Mouse (Mus musculus): ENCODE results near the gene 1700001C19Rik.
A peak's percentile ranks its signal among the peaks of the same experiment; 100 is the strongest.
"Not testable (repeated sequence)": the region's sequence is repeated elsewhere in the genome, so short reads cannot be mapped to it uniquely, and the experiment has no call there.

1700001C19Rik gene

DNA sequence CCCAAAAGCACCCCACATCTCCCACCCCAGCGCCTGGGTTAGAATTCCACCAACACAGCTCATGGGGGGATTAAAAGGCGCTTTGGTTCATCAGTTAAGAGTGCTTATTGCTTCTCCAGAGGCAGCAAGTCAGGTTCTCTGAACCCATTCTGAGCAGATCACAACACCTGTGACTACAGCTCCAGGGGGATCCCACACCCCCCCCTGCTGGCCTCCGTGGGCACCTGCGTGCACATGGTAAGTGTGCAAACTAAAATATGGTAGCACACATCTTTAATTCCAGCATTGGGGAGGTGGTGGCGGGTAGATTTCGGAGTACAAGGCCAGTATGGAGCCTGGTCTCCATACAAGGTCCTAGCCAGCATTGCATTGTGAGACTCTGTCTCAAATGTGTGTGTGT, 9.9 kb downstream of the 1700001C19Rik start:
- DNase-seq, result no peak

DNA sequence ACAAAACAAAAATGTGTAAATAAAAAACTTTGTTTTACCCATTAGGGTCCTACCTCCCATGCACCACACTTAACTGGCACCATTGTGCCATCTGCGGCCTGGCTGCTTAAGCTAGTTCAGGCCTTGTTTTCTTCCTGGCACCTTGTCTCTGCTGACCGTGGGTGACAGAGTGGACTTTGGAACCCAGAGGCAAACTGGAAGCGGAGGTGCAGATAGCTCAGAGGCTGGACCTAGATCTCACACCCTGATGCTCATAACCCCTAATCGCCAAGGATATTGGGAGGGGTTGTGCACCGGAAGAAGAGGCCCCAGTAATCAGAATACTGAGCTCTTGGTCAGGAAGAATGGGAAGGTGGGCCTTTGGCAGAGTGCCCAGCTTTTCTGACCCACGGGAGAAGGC, 13.0 kb downstream of the 1700001C19Rik start:
- no peak for DNase-seq

DNA sequence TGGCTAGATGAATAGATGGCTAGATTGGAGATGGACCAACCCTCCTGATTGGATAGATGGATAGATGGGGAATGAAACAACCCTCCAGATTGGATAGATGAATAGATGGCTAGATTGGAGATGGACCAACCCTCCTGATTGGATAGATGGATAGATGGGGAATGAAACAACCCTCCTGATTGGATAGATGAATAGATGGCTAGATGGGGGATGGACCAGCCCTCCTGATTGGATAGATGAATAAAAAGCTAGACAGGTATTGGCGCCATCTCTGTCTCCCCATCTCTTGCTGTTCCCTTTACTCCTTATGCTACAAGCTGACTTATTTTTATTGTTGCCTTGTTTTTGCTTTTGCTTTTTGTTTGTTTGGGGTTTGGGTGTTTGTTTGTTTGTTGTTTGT, 14.6 kb downstream of the 1700001C19Rik start:
- not testable (repeated sequence) for DNase-seq

DNA sequence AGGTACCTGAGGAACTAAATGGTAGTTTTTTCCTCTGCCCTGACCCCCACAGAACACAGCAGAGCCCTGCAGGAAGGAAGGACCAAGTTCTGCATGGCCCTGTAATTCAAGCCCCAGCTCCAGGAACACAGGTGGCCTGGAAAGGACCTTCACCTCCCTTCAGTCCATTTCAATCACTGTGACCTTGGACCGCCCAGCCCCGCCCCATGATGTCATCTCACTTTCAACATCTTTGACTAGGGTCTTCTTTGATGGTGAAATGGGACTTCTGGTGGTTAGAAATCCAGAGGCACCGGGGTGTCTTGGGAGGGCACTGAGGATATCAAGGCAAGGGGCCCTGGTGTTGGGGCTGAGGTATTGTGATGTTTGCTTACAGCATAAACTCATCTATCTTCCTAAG, 15.6 kb downstream of the 1700001C19Rik start:
- no peak for DNase-seq

DNA sequence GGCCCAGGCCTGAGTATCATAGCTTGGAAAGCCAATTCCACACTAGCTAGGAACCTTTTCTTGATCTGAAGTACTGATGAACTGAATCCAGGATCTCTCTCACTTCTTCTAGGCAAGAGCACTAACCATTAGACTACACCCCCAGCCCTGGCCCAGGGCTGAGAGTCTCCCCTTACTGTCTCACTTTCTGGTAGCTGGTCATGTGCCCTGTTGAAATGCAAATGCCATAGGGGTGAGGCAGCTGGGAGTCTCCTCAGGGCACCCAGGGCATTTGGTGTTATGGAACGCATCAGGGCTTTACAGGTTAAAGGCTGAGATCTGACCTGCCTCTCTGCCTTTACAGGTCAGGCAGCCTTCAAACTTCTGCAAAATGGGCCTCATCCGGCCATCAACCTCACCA, 17.0 kb downstream of the 1700001C19Rik start:
- DNase-seq, result no peak

DNA sequence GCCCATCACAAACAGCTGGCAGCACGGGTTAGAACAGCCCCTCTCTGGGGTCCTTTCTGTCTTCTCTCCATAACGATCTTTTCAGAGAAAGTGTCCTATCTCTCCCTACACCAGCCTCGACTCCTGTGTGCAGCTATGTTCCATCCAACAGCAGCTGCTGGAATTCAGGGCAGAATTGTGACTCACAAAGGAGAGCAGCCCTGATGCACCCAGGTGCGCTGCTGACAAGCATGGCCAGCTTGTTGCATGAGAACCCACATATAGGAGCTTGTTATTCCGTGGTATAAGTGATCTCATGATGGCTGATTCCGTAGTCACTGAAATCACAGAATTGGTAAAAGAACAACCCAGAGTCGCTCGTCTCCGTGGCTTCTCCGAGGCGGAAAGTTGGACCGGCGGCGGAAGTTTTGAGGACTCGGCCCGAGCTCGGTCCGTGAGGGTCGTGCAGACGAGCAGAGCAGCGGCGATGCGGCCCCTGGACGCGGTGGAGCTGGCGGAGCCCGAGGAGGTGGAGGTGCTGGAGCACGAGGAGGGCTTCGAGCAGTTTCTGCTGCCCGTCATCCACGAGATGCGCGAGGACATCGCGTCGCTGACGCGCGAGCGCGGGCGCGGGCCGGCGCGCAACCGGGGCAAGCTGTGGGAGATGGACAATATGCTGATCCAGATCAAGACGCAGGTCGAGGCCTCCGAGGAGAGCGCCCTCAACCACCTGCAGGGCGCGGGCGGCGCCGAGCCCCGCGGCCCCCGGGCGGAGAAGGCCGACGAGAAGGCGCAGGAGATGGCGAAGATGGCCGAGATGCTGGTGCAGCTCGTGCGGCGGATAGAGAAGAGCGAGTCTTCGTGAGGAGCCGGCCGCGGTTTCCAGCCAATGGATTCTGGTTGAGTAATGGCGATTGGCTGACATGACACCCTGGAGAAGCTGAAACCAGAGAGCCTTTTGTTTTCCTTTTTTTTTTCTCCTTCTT, 27.0 kb downstream of the 1700001C19Rik start:
- DNase-seq, result peak; percentile 38

DNA sequence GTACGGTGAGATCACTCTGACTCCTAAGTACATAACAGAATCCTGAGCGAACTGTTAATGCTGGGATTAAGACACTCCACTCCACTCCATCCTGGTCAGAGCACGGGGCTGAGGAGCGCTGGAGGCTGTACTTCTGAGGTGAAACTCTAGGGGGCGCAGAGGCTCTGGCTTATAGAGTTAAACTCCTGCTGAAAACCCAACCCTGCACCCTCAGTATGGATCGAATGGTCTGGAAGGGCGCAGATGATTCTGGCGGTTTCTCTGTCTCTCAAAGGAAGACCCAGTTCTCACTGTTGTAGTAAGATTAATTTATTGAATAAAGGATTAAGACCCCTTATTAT, 28.6 kb downstream of the 1700001C19Rik start:
- peak; percentile 72 for DNase-seq

DNA sequence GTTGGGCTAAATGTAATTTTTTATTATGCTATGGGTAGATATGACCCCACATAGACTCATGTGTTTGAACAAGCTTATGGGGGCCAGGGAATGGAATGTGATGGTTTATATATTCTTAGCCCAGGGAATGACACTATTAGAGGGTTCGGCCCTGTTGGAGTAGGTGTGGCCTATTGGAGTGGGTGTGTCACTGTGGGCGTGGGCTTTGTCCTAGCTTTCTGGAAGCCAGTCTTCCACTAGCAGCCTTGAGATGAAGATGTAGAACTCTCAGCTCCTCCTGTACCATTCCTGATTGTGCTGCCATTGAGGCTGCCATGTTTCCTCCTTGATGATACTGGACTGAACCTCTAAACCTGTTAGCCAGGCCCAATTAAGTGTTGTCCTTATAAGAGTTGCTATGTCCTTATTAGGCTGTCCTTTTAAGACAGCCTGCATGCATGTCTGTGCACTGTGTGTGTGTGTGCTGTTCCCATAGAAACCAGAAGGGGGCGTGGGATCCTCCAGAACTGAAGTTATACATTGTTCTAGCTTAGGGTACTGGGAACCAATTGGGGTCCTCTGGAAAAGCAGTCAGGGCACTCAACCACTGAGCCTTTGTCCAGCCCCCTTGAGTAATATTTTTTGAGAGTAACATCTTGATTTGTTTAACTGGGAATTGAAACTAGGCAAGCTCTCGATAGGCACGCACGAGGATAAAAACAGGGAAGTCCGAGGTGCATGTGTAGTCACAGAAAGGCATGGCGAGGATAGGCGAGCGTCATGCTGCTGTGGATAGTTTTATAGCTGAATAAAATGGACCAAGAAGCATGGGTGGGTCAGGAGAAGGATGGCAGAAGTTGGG, 29.2 kb downstream of the 1700001C19Rik start:
- no peak for DNase-seq

DNA sequence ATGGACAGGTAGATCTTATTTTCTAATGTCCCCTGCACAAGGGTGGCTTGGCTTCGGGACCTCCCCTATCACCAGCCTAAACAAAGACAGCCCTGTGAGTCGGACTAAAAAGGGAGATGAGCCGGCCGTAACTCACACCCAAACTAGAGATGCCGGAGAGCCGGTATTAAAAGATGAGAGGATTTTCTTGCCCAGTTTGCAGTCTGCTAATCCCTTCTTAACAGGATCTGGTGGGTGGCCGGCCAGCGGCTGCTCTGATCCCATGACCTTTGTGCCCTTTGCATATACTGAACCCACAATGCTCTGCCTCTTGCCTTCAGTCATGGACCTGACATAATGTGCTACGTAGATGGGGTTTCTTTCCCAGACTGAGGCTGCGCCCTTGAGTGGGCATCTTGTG, 36.7 kb downstream of the 1700001C19Rik start, which contains the start of gene Guca1a:
Gene Guca1a, minus strand, starts transcription at position 134 of the 400 bp plus-strand sequence.
- peak; percentile 74 for DNase-seq

DNA sequence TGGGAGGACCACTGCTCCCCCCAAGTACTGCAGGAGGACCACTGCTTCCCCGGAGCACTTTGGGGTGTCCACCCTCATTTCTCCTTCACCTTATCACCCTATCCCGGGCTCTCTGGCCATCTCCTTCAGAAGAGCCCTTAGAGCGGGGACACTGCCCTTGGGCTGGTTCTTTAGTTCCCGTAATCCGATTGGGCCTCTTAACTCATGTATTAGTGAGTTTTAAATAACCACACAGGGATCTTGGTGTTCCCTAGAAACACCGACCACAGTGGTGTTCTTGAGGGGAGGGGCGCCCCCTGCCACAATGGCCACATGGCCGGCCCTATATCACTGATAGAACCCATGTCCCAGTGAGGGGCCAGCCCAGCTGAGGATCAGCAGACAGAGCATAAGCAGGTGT, 38.1 kb downstream of the 1700001C19Rik start:
- DNase-seq, result no peak

DNA sequence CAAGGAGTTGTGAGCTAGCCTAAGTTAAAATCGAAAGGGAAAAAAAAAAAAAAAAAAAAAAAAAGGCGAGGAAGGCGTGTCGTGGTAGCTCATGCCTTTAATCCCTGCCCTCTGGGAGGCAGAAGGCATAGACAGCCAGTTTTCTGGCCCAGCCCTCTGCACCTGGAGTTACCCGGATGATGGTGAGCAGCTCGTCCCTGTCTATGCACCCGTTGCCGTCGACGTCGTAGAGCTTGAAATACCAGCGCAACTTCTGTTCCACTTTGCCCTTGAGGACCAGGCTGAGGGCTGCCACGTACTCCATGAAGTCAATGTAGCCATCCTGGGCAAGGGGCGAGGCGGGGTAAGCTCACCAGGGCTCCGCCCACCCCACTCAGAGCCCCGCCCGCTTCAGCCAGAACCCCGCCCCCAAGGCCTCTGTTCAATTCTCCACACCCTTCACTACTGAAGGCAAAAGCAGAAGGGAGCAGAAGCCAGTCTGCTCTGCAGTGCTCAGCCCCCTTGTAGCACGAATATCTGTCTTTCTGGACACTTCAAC, 41.7 kb downstream of the 1700001C19Rik start:
- peak; percentile 58 for DNase-seq

DNA sequence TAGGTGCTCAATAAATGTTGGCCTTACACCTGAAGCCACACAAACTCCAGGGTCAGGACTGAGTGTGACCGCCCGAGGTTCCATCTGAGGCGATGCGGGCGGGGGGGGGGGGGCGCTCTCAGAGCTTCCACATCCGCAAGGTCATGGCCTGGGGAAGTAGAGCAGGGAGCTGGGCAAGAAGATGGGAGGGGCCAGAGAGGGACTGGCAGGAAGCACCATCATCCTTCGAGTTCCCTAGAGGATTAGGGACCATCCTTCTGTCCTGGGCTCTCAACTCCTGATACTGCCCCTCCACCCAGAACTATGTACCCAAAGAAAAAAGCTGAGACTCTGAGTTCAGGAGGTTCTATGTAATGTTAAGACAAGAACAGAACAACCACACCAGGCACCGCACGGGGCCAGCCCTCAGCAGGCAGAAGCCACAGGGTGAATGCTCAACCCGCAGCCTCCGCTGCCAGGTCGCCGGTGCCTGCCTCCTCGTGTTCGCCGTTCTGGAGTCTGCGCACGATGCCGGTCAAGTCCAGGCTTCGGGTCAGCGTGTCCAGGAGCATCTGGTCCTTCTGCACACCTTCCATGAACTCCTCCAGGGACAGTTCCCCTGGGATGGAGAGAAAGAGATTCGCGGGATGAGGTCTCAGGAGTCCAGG, 42.8 kb downstream of the 1700001C19Rik start:
- DNase-seq, result peak; percentile 24

DNA sequence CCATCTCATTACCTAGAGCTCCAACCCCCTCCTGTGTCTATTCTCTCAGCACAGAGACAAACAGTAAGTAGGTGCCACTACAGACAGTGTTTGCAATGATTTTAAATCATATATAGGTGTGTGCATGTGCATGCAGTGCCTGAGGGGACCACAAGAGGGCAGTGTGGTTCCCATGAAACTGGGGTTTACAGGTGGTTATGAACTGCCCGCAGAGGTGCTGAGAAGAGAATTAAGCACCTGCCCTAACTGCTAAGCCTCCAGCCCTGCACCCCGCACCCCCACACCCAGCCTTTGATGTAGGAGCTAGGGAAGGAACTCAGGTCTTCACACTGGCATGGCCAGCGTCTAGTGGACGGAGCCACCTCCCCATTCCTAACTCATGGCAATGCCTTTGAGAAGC, 50.5 kb downstream of the 1700001C19Rik start:
- DNase-seq, result peak; percentile 44

DNA sequence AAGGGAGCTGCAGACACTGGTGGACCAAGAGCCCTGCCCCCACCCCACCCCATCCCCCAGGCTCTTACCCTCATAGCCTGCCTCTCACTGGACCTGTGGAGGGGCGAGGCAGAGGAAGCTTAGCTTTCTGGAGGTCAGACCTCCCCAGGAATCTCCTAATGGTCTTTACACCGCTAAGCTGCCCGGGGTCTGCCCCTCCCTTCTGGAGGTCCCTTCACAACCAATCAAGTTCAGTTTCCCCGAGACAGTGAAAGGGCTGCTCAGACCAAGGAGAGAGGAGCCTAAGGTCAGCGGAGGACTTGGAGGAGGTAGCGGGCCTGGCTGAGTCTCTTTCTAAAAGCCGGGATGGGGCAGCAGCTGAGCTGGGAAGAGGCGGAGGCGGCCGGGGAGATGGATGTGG, 52.0 kb downstream of the 1700001C19Rik start, which contains the start of gene Guca1b:
Gene Guca1b, plus strand, starts transcription at position 249 of the 400 bp plus-strand sequence.
- DNase-seq, result peak; percentile 65

DNA sequence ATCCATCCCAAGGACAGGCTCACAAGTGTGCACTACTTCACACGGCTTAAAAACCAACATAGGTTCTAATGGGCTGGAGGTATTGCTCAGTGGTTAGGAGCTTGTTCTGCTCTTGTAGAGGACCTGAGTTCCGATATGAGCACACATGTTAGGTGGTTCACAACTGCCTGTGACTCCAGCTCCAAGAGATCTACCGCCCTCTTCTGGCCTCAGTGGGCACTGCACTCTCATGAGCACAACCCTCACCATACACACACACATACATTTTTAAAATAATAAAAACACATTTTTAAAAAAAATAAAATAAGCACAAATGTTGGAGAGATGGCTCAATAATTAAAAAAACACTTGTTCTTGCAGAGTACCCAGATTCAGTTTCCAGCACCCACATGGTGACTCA, 53.1 kb downstream of the 1700001C19Rik start:
- DNase-seq, result no peak

DNA sequence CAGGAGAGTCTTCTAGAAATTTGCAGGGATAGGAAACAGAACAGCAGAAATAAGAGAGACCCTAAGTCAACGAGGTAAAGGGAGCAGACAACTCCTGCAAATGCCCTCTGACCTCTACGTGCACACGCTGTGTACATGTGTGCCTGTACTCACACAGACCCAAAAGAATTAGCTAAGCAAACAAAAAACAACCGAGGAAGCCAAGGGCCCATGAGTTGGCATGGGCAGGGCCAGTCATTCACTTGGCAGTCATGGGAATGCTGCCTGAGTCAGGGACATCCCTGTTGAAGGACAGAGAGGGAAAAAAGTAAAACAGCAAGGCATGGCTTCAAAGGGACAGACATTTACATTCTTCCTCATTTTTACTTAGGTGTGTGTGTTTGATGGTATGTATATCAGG, 53.9 kb downstream of the 1700001C19Rik start:
- DNase-seq, result no peak

DNA sequence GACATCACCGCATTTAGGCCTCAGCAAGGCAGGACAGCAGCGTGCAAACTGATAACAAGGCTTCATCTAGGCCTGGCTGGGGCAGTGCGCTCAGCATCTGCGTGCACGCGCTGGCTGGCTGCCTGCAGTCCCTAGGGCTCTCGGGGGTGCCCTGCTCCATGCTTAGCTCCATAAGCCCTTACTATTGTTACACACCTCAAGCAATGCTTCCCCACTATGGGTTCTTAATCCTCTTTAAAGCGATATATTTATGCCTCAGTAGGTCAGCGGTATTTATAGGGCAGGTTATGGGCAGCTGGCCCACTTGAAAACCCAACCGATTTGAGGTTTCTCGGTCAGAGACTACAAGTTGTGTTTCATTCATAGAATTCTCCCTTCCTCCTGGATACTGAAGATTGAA, 55.3 kb downstream of the 1700001C19Rik start:
- peak; percentile 35 for DNase-seq

DNA sequence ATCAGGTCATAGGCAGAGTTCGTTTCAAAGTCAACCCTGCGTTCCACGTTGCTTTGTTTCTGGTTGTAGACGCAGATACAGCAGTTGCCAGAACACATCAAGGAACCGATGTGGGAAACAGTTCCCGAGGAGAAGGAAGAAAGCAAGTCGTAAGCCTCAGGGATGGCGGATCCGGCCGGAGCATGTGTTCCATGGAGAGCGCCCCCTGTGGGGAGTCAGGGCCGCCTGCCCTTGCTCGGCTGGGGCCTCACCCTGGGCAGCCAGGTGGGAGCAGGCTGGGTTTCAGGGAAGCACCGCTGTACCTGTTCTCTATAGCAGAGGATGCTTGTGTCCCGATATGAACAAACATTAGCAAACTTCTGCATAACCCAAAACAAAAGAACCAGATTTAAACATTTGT, 59.0 kb downstream of the 1700001C19Rik start:
- no peak for DNase-seq

DNA sequence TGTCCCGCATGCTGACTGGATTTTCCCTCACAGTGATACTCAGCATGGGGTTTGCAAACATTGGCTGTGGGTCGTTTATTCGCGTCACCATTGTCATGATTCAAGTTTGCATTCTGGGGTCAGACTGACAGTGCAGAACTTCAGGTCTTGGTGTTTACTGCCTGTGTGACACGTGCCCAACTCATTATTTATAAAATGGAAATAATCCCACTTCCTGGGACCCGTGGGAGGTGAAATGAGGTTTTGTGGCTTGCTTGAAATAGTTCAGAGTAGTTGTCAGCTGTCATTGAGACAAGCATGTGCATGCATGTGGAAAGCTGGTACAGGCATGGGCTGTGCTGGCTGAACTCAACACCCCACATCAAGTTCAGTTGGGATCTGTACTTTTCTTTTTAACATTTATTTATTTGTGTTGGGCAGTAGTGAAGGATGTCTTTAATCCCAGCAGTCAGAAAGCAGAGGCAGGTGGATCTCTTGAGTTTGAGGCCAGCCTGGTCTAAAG, 60.3 kb downstream of the 1700001C19Rik start:
- no peak for DNase-seq

DNA sequence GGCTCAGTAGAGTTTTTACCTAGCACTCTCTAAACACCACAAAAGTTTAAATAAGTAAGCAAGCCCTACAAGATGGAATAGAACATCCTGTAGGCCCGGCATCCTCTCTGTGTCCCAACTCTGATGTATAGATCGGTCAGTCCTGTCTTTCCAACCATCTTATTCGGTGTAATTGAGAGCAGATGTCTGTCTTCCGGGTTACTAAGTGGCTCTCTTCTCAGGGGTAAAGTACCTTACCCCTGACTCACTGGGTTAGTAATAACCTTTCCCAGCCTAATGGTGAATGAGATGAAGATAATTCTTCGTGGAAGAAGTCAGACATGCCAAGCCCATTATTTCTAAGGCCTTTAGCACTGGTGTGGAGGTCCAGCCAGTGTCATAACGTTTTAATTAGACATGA, 63.2 kb downstream of the 1700001C19Rik start:
- DNase-seq, result no peak

DNA sequence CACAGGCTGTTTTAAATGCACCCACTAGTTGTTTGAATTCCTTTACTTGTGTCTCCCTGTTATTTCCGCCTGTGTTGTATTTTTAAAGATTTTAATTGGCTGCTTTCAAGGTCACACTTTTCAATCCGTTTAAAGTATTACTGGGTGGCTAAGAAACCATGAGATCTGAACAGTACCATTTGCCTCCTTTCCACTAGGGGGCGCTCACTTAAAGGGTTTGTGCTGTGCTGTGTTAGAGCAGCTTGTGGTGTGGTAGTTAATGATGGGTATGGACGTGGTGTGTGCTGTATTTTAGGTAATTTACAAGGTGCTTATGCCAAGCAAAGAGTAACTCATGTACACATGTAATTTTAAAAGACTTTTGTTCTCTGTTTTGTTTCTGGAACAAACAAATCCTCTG, 65.7 kb downstream of the 1700001C19Rik start:
- peak; percentile 86 for DNase-seq

DNA sequence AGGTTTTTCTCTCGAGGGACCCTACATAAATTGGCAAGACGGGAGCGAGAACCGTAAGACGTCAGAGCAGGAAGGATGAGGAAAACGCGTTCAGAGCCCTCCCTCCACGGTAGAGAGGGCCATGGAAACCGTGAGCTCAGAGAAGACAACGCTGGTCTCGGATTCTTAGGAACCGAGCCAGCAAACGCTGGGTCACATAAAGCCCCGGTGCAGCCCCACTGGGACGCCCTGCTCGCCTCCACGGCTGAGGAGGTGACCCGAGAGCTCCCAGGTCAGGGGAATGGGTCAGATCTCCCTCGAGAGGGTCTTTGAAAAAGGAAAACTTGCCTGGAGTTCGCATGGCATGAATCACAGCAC, 68.1 kb downstream of the 1700001C19Rik start:
- DNase-seq, result no peak
